Mouse (Mus musculus) kidney, adult 18-20 months (tissue): ENCODE measurements around the gene Crtac1.

ENCODE experiments used
- DNase-seq: peaks from one replicate; pipeline ENCODE4 v3.0.0; 2021

Gene Crtac1

GRCm38 (mm10) chr19:42431485-42432190 lies at the start of gene Crtac1:
TSS of gene Crtac1 (minus strand) at chr19:42431783.
- peak; percentile 35 for DNase-seq

GRCm38 (mm10) chr19:42478303-42478702 lies 46.7 kb upstream of the Crtac1 start:
- DNase-seq = no peak

- no peak for DNase-seq
Observed at GRCm38 (mm10) chr19:42477769-42478168, 46.2 kb upstream of the Crtac1 start.

- DNase-seq = no peak
Observed at GRCm38 (mm10) chr19:42472831-42473230, 41.2 kb upstream of the Crtac1 start.

- DNase-seq = no peak
Observed at GRCm38 (mm10) chr19:42471571-42471970, 40.0 kb upstream of the Crtac1 start.

GRCm38 (mm10) chr19:42461851-42462250 lies 30.3 kb upstream of the Crtac1 start:
- DNase-seq = no peak

GRCm38 (mm10) chr19:42461353-42461752 lies 29.8 kb upstream of the Crtac1 start:
- DNase-seq = no peak

GRCm38 (mm10) chr19:42459512-42459911 lies 27.9 kb upstream of the Crtac1 start:
- DNase-seq = no peak

- DNase-seq = peak; percentile 44
Observed at GRCm38 (mm10) chr19:42454481-42455236, 23.1 kb upstream of the Crtac1 start.

GRCm38 (mm10) chr19:42454006-42454405 lies 22.4 kb upstream of the Crtac1 start:
- peak; percentile 56 for DNase-seq

- DNase-seq = peak; percentile 36
Observed at GRCm38 (mm10) chr19:42452539-42452938, 21.0 kb upstream of the Crtac1 start.

- DNase-seq = no peak
Observed at GRCm38 (mm10) chr19:42448539-42448938, 17.0 kb upstream of the Crtac1 start.

GRCm38 (mm10) chr19:42443887-42444409 lies 12.4 kb upstream of the Crtac1 start:
- DNase-seq = peak; percentile 35

GRCm38 (mm10) chr19:42443266-42443665 lies 11.7 kb upstream of the Crtac1 start:
- DNase-seq = no peak

- no peak for DNase-seq
Observed at GRCm38 (mm10) chr19:42442246-42443197, 10.9 kb upstream of the Crtac1 start.

- DNase-seq = no peak
Observed at GRCm38 (mm10) chr19:42440089-42440488, 8.5 kb upstream of the Crtac1 start.

GRCm38 (mm10) chr19:42439353-42439752 lies 7.8 kb upstream of the Crtac1 start:
- DNase-seq = no peak

- DNase-seq = no peak
Observed at GRCm38 (mm10) chr19:42435621-42436020, 4.0 kb upstream of the Crtac1 start.

- DNase-seq = no peak
Observed at GRCm38 (mm10) chr19:42432761-42433160, 1.2 kb upstream of the Crtac1 start.

GRCm38 (mm10) chr19:42432191-42432590 lies 608 bp upstream of the Crtac1 start:
- no peak for DNase-seq

GRCm38 (mm10) chr19:42430981-42431380 lies 602 bp downstream of the Crtac1 start:
- DNase-seq = no peak

GRCm38 (mm10) chr19:42429410-42429809 lies 2.2 kb downstream of the Crtac1 start:
- peak; percentile 29 for DNase-seq

- DNase-seq = no peak
Observed at GRCm38 (mm10) chr19:42425208-42425607, 6.4 kb downstream of the Crtac1 start.
